Mouse (Mus musculus): ENCODE measurements around the gene Tas2r107. TPM values are rescaled to one million over a fixed set of nuclear protein-coding genes. Genes with fewer than 3 reads are reported as not detected.
"Not testable (repeated sequence)": the region's sequence is repeated elsewhere in the genome, so short reads cannot be mapped to it uniquely, and the experiment has no call there.

The Tas2r107 gene
- not detected in 2 replicates for total RNA-seq (2017)

- ATAC-seq (ENCODE audit: extremely low read depth, insufficient number of reproducible peaks, low FRiP score, poor library complexity, severe bottlenecking) = no peak
Measured at GRCm38 (mm10) chr6:131660049-131660448, at the start of gene Tas2r107. Gene Tas2r107 (minus strand): TSS chr6:131660149.

GRCm38 (mm10) chr6:131689963-131690362 lies 30.0 kb upstream of the Tas2r107 start, which contains the start of gene Tas2r114:
Gene Tas2r114 (minus strand): TSS chr6:131690063.
- ATAC-seq (ENCODE audit: extremely low read depth, insufficient number of reproducible peaks, low FRiP score, poor library complexity, severe bottlenecking) = no peak

GRCm38 (mm10) chr6:131687395-131687794 lies 27.4 kb upstream of the Tas2r107 start, which contains the start of gene Tas2r105:
Gene Tas2r105 (minus strand): TSS chr6:131687495.
- no peak for ATAC-seq (ENCODE audit: extremely low read depth, insufficient number of reproducible peaks, low FRiP score, poor library complexity, severe bottlenecking)

GRCm38 (mm10) chr6:131685644-131686043 lies 25.7 kb upstream of the Tas2r107 start, which contains the start of gene Tas2r104:
Gene Tas2r104 (minus strand): TSS chr6:131685744.
- no peak for ATAC-seq (ENCODE audit: extremely low read depth, insufficient number of reproducible peaks, low FRiP score, poor library complexity, severe bottlenecking)

- no peak for ATAC-seq (ENCODE audit: extremely low read depth, insufficient number of reproducible peaks, low FRiP score, poor library complexity, severe bottlenecking)
Measured at GRCm38 (mm10) chr6:131678786-131679185, 18.8 kb upstream of the Tas2r107 start, which contains the start of gene Tas2r106. Gene Tas2r106 (minus strand): TSS chr6:131678886.

- ATAC-seq (ENCODE audit: extremely low read depth, insufficient number of reproducible peaks, low FRiP score, poor library complexity, severe bottlenecking) = no peak
Measured at GRCm38 (mm10) chr6:131630812-131631211, 29.1 kb downstream of the Tas2r107 start, which contains the start of gene Tas2r130. Gene Tas2r130 (minus strand): TSS chr6:131630912.

GRCm38 (mm10) chr6:131609956-131610355 lies 50.0 kb downstream of the Tas2r107 start:
- not testable (repeated sequence) for ATAC-seq (ENCODE audit: extremely low read depth, insufficient number of reproducible peaks, low FRiP score, poor library complexity, severe bottlenecking)

Other genes with a start within 250 kb of the Tas2r107 start
- gene 5430401F13Rik, start 173.7 kb downstream of the Tas2r107 start, total RNA-seq (2017) = not detected in 2 replicates
- not detected in 2 replicates for gene Gm6619, start 173.7 kb downstream of the Tas2r107 start, total RNA-seq (2017)
- gene Tas2r130, start 29.2 kb downstream of the Tas2r107 start, total RNA-seq (2017) = not detected in 2 replicates
- gene Tas2r106, start 18.7 kb upstream of the Tas2r107 start, total RNA-seq (2017) = not detected in 2 replicates
- gene Tas2r104, start 25.6 kb upstream of the Tas2r107 start, total RNA-seq (2017) = not detected in 2 replicates
- not detected in 2 replicates for gene Tas2r105, start 27.3 kb upstream of the Tas2r107 start, total RNA-seq (2017)
- not detected in 2 replicates for gene Tas2r114, start 29.9 kb upstream of the Tas2r107 start, total RNA-seq (2017)